ENCODE assay signal across 13 mouse cellular contexts in genomic region chr17:23876741-23877140, GRCm38 (mm10). TPM values are rescaled to one million over a fixed set of nuclear protein-coding genes. Genes with fewer than 3 reads are reported as not detected.
DNase-seq lines count a peak whose midpoint lies in the region; ATAC-seq and TF ChIP-seq lines count a peak whose summit lies in the region.
"Had no signal": no experiment of that assay in that cellular context is flagged by ENCODE, and none has a peak within 500 bp of the region (broad histone marks: within the 10 kb centered on the region; RNA-seq: fewer than 3 reads in every experiment).

No protein-coding gene starts in this region.

- ATAC-seq in heart, embryonic 14.5 days (ENCODE audit: insufficient number of reproducible peaks, insufficient read depth, low FRiP score, low read depth), result 0 out of 2 replicates have a peak, but pooled peaks have one; percentile 26
- ATAC-seq in neural tube, embryonic 13.5 days (ENCODE audit: low read depth), result peak; percentile 91

- no peak overlapping the region for H3K27ac ChIP-seq in heart, embryonic 14.5 days (replicated peaks in 1 of 2; ENCODE audit: control insufficient read depth in 1 of 2, insufficient read depth in 1 of 2, low read depth in 2 of 2, low read length in 2 of 2)
- H3K27ac ChIP-seq in neural tube, embryonic 13.5 days (replicated peaks), result peak overlapping the region; percentile 54
- peak overlapping the region; percentile 25; the same call in 1 of the 2 replicates for H3K27ac ChIP-seq in testis, adult 2 months (ENCODE audit: control insufficient read depth, insufficient read depth, low read depth, low read length)
- H3K27ac ChIP-seq: liver, embryonic 14.5 days; macrophage had no signal

- no peak overlapping the region for H3K4me3 ChIP-seq in heart, embryonic 14.5 days (ENCODE audit: control insufficient read depth in 1 of 2, insufficient read depth in 1 of 2, low read depth in 1 of 2, low read length in 2 of 2)
- H3K4me3 ChIP-seq in neural tube, embryonic 13.5 days, result no peak overlapping the region
- H3K4me3 ChIP-seq in testis, adult 2 months (ENCODE audit: control insufficient read depth, low read depth, low read length), result no peak overlapping the region

- no peak overlapping the region for H3K4me2 ChIP-seq in heart, embryonic 14.5 days (ENCODE audit: low read length)
- H3K4me2 ChIP-seq in neural tube, embryonic 13.5 days, result no peak overlapping the region

- no peak for DNase-seq in heart, adult 18-20 months
- DNase-seq in neural tube, embryonic 10.5 days (ENCODE audit: extremely low spot score, low spot score), result no peak
- DNase-seq in layer of hippocampus, postnatal 10 days (ENCODE audit: low spot score in 2 of 2), result peak; percentile 35 to 55
- DNase-seq in adrenal gland, adult (ENCODE audit: inconsistent age in 2 of 2, low spot score in 1 of 2), result no peak
- DNase-seq in spleen, postnatal 14 days (ENCODE audit: low spot score in 2 of 2), result no peak
- DNase-seq: kidney, postnatal 4 days had no signal

- H3K9me3 ChIP-seq in heart, embryonic 14.5 days (ENCODE audit: control insufficient read depth, low read length), result no peaks in the 10 kb centered on the region
- H3K9me3 ChIP-seq in neural tube, embryonic 13.5 days, result no peaks in the 10 kb centered on the region

- H3K36me3 ChIP-seq in heart, embryonic 14.5 days (ENCODE audit: control insufficient read depth, insufficient read depth, low read length), result no peaks in the 10 kb centered on the region
- no peaks in the 10 kb centered on the region for H3K36me3 ChIP-seq in neural tube, embryonic 13.5 days
- no peaks in the 10 kb centered on the region for H3K36me3 ChIP-seq in testis, adult 2 months (ENCODE audit: control insufficient read depth, insufficient read depth, low read length)

- H3K27me3 ChIP-seq in heart, embryonic 14.5 days (ENCODE audit: control insufficient read depth, insufficient read depth, low read length), result no peaks in the 10 kb centered on the region
- H3K27me3 ChIP-seq in neural tube, embryonic 13.5 days, result no peaks in the 10 kb centered on the region
- no peaks in the 10 kb centered on the region for H3K27me3 ChIP-seq in testis, adult 2 months (ENCODE audit: control insufficient read depth, insufficient read depth, low read length)

- H3K9ac ChIP-seq in heart, embryonic 14.5 days (ENCODE audit: low read length), result no peak overlapping the region
- H3K9ac ChIP-seq in neural tube, embryonic 13.5 days, result no peak overlapping the region
- H3K9ac ChIP-seq: liver, embryonic 14.5 days had no signal

- TF ChIP-seq CTCF in testis, adult 2 months (IDR thresholded peaks at IDR 0.05; ENCODE audit: control insufficient read depth, insufficient read depth, insufficient replicate concordance, low read depth, low read length), result no peak

- no peak for TF ChIP-seq POLR2A in testis, adult 2 months (IDR thresholded peaks at IDR 0.05; ENCODE audit: control insufficient read depth, low read depth, low read length)

- 56% methylated on average over 3 of the region's 3 CpGs for WGBS in heart, embryonic 14.5 days
- 49% methylated on average over 3 of the region's 3 CpGs for WGBS in neural tube, embryonic 13.5 days

- 0 out of 4 replicates have a peak, but pooled peaks cover 2 to 3% of the 10 kb centered on the region in 2 experiments for H3K4me1 ChIP-seq in heart, embryonic 14.5 days (ENCODE audit: control insufficient read depth in 2 of 2, insufficient read depth in 2 of 2, low read length in 2 of 2)
- H3K4me1 ChIP-seq in neural tube, embryonic 13.5 days (replicated peaks), result no peaks in the 10 kb centered on the region
- H3K4me1 ChIP-seq in testis, adult 2 months (ENCODE audit: control insufficient read depth, insufficient read depth, low read length), result no peaks in the 10 kb centered on the region

RNA-seq across cellular contexts. Expression of gene Dcpp1, which starts 3.9 kb away (rescaled TPM):
- not detected in 2 replicates for polyA plus RNA-seq in heart, embryonic 14.5 days (2014; fragmentation: Nextera tagmentation; extraction: Ambion mirVana)
- total RNA-seq in heart, adult 18-20 months (2021), result not detected
- not detected in 2 replicates for polyA plus RNA-seq in neural tube, embryonic 13.5 days (2015; fragmentation: Nextera tagmentation; extraction: Ambion mirVana)
- not detected for total RNA-seq in layer of hippocampus, postnatal 10 days (2021)
- polyA plus RNA-seq in testis, adult 2 months (2012; rRNA removed), result 0.34 and 0.67 TPM in 2 replicates
- total RNA-seq: adrenal gland, postnatal 4 days; heart, adult 8-10 months had no signal
- polyA plus RNA-seq: liver, embryonic 14.5 days; macrophage had no signal

RNA-seq across cellular contexts. Expression of gene Dcpp2, which starts 3.9 kb away (rescaled TPM):
- not detected in 2 replicates for polyA plus RNA-seq in heart, embryonic 14.5 days (2014; fragmentation: Nextera tagmentation; extraction: Ambion mirVana)
- total RNA-seq in heart, adult 18-20 months (2021), result not detected
- polyA plus RNA-seq in neural tube, embryonic 13.5 days (2015; fragmentation: Nextera tagmentation; extraction: Ambion mirVana), result not detected in 2 replicates
- total RNA-seq in layer of hippocampus, postnatal 10 days (2021), result not detected
- not detected in 2 replicates for polyA plus RNA-seq in testis, adult 2 months (2012; rRNA removed)
- total RNA-seq: adrenal gland, postnatal 4 days; heart, adult 8-10 months had no signal
- polyA plus RNA-seq: liver, embryonic 14.5 days; macrophage had no signal

RNA-seq across cellular contexts. Expression of gene Prss21, which starts 8.9 kb away (rescaled TPM):
- polyA plus RNA-seq in heart, embryonic 14.5 days (2014; fragmentation: Nextera tagmentation; extraction: Ambion mirVana), result not detected in 2 replicates
- total RNA-seq in heart, adult 18-20 months (2021), result not detected
- polyA plus RNA-seq in neural tube, embryonic 13.5 days (2015; fragmentation: Nextera tagmentation; extraction: Ambion mirVana), result not detected in 2 replicates
- total RNA-seq in layer of hippocampus, postnatal 10 days (2021), result not detected
- 208 and 246 TPM in 2 replicates for polyA plus RNA-seq in testis, adult 2 months (2012; rRNA removed)
- total RNA-seq: adrenal gland, postnatal 4 days; heart, adult 8-10 months had no signal
- polyA plus RNA-seq: liver, embryonic 14.5 days; macrophage had no signal

RNA-seq across cellular contexts. Expression of gene Prss41, which starts 32.8 kb away (rescaled TPM):
- not detected in 2 replicates for polyA plus RNA-seq in heart, embryonic 14.5 days (2014; fragmentation: Nextera tagmentation; extraction: Ambion mirVana)
- not detected for total RNA-seq in heart, adult 18-20 months (2021)
- polyA plus RNA-seq in neural tube, embryonic 13.5 days (2015; fragmentation: Nextera tagmentation; extraction: Ambion mirVana), result 0.96 and 1.4 TPM in 2 replicates
- 1 to 10 TPM; 2.2 to 3.1 TPM for total RNA-seq in layer of hippocampus, postnatal 10 days (2021)
- 12.2 and 13.8 TPM in 2 replicates for polyA plus RNA-seq in testis, adult 2 months (2012; rRNA removed)
- polyA plus RNA-seq: macrophage had no signal

RNA-seq across cellular contexts. Expression of gene Prss32, which starts 33.1 kb away (rescaled TPM):
- not detected in 2 replicates for polyA plus RNA-seq in heart, embryonic 14.5 days (2014; fragmentation: Nextera tagmentation; extraction: Ambion mirVana)
- total RNA-seq in heart, adult 18-20 months (2021), result not detected
- not detected in 2 replicates for polyA plus RNA-seq in neural tube, embryonic 13.5 days (2015; fragmentation: Nextera tagmentation; extraction: Ambion mirVana)
- under 1 TPM; 0.21 to 0.45 TPM for total RNA-seq in layer of hippocampus, postnatal 10 days (2021)
- 0.30 and 0.36 TPM in 2 replicates for polyA plus RNA-seq in testis, adult 2 months (2012; rRNA removed)
- total RNA-seq: adrenal gland, postnatal 4 days; heart, adult 8-10 months had no signal
- polyA plus RNA-seq: liver, embryonic 14.5 days; macrophage had no signal

Comparison
In these comparisons a context has a peak if more than half of its experiments do, and no peak if none do; other contexts are left out.
1. H3K27ac ChIP-seq: peak in neural tube, embryonic 13.5 days (single experiment) and testis, adult 2 months (single experiment); none in heart, embryonic 14.5 days (0 of 2).
2. DNase-seq: peak in layer of hippocampus, postnatal 10 days (2 of 2); none in heart, adult 18-20 months (0 of 2), neural tube, embryonic 10.5 days (single experiment), adrenal gland, adult (0 of 2) and spleen, postnatal 14 days (0 of 2).
3. RNA of gene Prss21, which starts 8.9 kb away (polyA plus RNA-seq): 208 to 246 TPM in testis, adult 2 months; not detected in heart, embryonic 14.5 days and not detected in neural tube, embryonic 13.5 days; every median in the first group is over 100 times any median in the second.